Mouse (Mus musculus): ENCODE data around the gene Trim12a. TPM values are rescaled to one million over a fixed set of nuclear protein-coding genes. Genes with fewer than 3 reads are reported as not detected.

The Trim12a gene
- polyA plus RNA-seq, 1 experiment from 2014 or later = 2.8 TPM

Other genes with a start within 250 kb of the Trim12a start
- not detected in 2 replicates for gene Olfr644, start 243.6 kb downstream of the Trim12a start, polyA plus RNA-seq (2015; fragmentation: Nextera tagmentation; extraction: Ambion mirVana)
- gene Olfr645, start 230.0 kb downstream of the Trim12a start, polyA plus RNA-seq (2015; fragmentation: Nextera tagmentation; extraction: Ambion mirVana) = not detected in 2 replicates
- gene Olfr646, start 210.6 kb downstream of the Trim12a start, polyA plus RNA-seq (2015; fragmentation: Nextera tagmentation; extraction: Ambion mirVana) = not detected in 2 replicates
- gene Ubqln5, start 185.6 kb downstream of the Trim12a start, polyA plus RNA-seq (2015; fragmentation: Nextera tagmentation; extraction: Ambion mirVana) = not detected in 2 replicates
- gene Olfr643, start 178.1 kb downstream of the Trim12a start, polyA plus RNA-seq (2015; fragmentation: Nextera tagmentation; extraction: Ambion mirVana) = not detected in 2 replicates
- gene Ubqln3, start 172.2 kb downstream of the Trim12a start, polyA plus RNA-seq (2015; fragmentation: Nextera tagmentation; extraction: Ambion mirVana) = not detected in 2 replicates
- gene Ubqlnl, start 164.9 kb downstream of the Trim12a start, polyA plus RNA-seq (2015; fragmentation: Nextera tagmentation; extraction: Ambion mirVana) = not detected in 2 replicates
- not detected in 2 replicates for gene Olfm5, start 150.6 kb downstream of the Trim12a start, polyA plus RNA-seq (2015; fragmentation: Nextera tagmentation; extraction: Ambion mirVana)
- 0.04 and 0.05 TPM in 2 replicates for gene Olfr648, start 132.1 kb downstream of the Trim12a start, polyA plus RNA-seq (2015; fragmentation: Nextera tagmentation; extraction: Ambion mirVana)
- not detected in 2 replicates for gene Olfr649, start 119.5 kb downstream of the Trim12a start, polyA plus RNA-seq (2015; fragmentation: Nextera tagmentation; extraction: Ambion mirVana)
- gene Trim6, start 96.7 kb downstream of the Trim12a start, polyA plus RNA-seq (2015; fragmentation: Nextera tagmentation; extraction: Ambion mirVana) = 0.22 and 0.37 TPM in 2 replicates
- 1.3 and 1.4 TPM in 2 replicates for gene Trim34a, start 71.0 kb downstream of the Trim12a start, polyA plus RNA-seq (2015; fragmentation: Nextera tagmentation; extraction: Ambion mirVana)
- 0.33 and 0.43 TPM in 2 replicates for gene Trim5, start 27.4 kb downstream of the Trim12a start, polyA plus RNA-seq (2015; fragmentation: Nextera tagmentation; extraction: Ambion mirVana)
- gene Trim34b, start 14.0 kb upstream of the Trim12a start, polyA plus RNA-seq (2015; fragmentation: Nextera tagmentation; extraction: Ambion mirVana) = 0.13 TPM in 1 of 2 replicates, not detected in the other
- 0.97 and 1.0 TPM in 2 replicates for gene Trim12c, start 37.9 kb upstream of the Trim12a start, polyA plus RNA-seq (2015; fragmentation: Nextera tagmentation; extraction: Ambion mirVana)
- 0.23 and 0.31 TPM in 2 replicates for gene Trim30b, start 54.4 kb upstream of the Trim12a start, polyA plus RNA-seq (2015; fragmentation: Nextera tagmentation; extraction: Ambion mirVana)
- gene Trim30c, start 85.4 kb upstream of the Trim12a start, polyA plus RNA-seq (2015; fragmentation: Nextera tagmentation; extraction: Ambion mirVana) = 0.30 and 0.34 TPM in 2 replicates
- 2.3 and 2.6 TPM in 2 replicates for gene Trim30a, start 149.7 kb upstream of the Trim12a start, polyA plus RNA-seq (2015; fragmentation: Nextera tagmentation; extraction: Ambion mirVana)
- gene Trim30d, start 192.4 kb upstream of the Trim12a start, polyA plus RNA-seq (2015; fragmentation: Nextera tagmentation; extraction: Ambion mirVana) = 0.72 and 0.78 TPM in 2 replicates
- not detected in 2 replicates for gene Olfr651, start 234.7 kb upstream of the Trim12a start, polyA plus RNA-seq (2015; fragmentation: Nextera tagmentation; extraction: Ambion mirVana)
- gene Olfr652, start 245.4 kb upstream of the Trim12a start, polyA plus RNA-seq (2015; fragmentation: Nextera tagmentation; extraction: Ambion mirVana) = not detected in 2 replicates